Mouse (Mus musculus): Measurements from ENCODE around the gene Olfr393. TPM values are rescaled to one million over a fixed set of nuclear protein-coding genes. Genes with fewer than 3 reads are reported as not detected.

The Olfr393 gene
- not detected in 2 replicates for total RNA-seq (2014; rRNA removed)
- polyA plus RNA-seq (2015; fragmentation: Nextera tagmentation; extraction: Ambion mirVana): not detected in 2 replicates

GRCm38 (mm10) chr11:73851354-73851753 is at the start of gene Olfr393:
Gene Olfr393 (minus strand): TSS chr11:73851454.
- Histone ChIP-seq H3K4me2 (ENCODE audit: low read depth, low read length) (no peak within 1 kb of the TSS), H3K27me3 (ENCODE audit: insufficient read depth, low read length) (no peaks in the 10 kb centered on the region), H3K9me3 (ENCODE audit: low read length) (no peaks in the 10 kb centered on the region), H3K27ac (no peak within 1 kb of the TSS), H3K9ac (replicated peaks; ENCODE audit: low read length) (no peak within 1 kb of the TSS), H3K36me3 (ENCODE audit: insufficient read depth, low read length) (no peaks in the 10 kb centered on the region), H3K4me1 (ENCODE audit: insufficient read depth, low read length) (no peaks in the 10 kb centered on the region), H3K4me3 (ENCODE audit: low read length) (no peak within 1 kb of the TSS)
- DNase-seq (ENCODE audit: low spot score): no peak
- no peak for TF ChIP-seq CTCF (IDR thresholded peaks at IDR 0.05; ENCODE audit: low read depth)
- no peak for ATAC-seq

GRCm38 (mm10) chr11:73890671-73891070 is 39.4 kb upstream of the Olfr393 start, which contains the start of gene Olfr394:
Gene Olfr394 (minus strand): TSS chr11:73890771.
- DNase-seq (ENCODE audit: low spot score) (no peak), ATAC-seq (no peak)
- no peak within 1 kb of the TSS for H3K27ac ChIP-seq
- no peaks in the 10 kb centered on the region for H3K27me3 ChIP-seq (ENCODE audit: insufficient read depth, low read length)
- TF ChIP-seq CTCF (IDR thresholded peaks at IDR 0.05; ENCODE audit: low read depth): no peak
- no peaks in the 10 kb centered on the region for H3K4me1 ChIP-seq (ENCODE audit: insufficient read depth, low read length)
- no peaks in the 10 kb centered on the region; the same call in 1 of the 2 replicates for H3K9me3 ChIP-seq (ENCODE audit: low read length)
- no peak within 1 kb of the TSS for H3K4me3 ChIP-seq (ENCODE audit: low read length)
- no peaks in the 10 kb centered on the region for H3K36me3 ChIP-seq (ENCODE audit: insufficient read depth, low read length)
- 80% methylated on average over 1 of the region's 1 CpGs for WGBS
- H3K4me2 ChIP-seq (ENCODE audit: low read depth, low read length): no peak within 1 kb of the TSS
- H3K9ac ChIP-seq (replicated peaks; ENCODE audit: low read length): no peak within 1 kb of the TSS

GRCm38 (mm10) chr11:73816949-73817348 is 34.3 kb downstream of the Olfr393 start, which contains the start of gene Olfr392:
Gene Olfr392 (minus strand): TSS chr11:73817049.
- ATAC-seq (no peak), DNase-seq (ENCODE audit: low spot score) (no peak)
- Histone ChIP-seq H3K36me3 (ENCODE audit: insufficient read depth, low read length) (no peaks in the 10 kb centered on the region), H3K4me3 (ENCODE audit: low read length) (no peak within 1 kb of the TSS), H3K4me2 (ENCODE audit: low read depth, low read length) (no peak within 1 kb of the TSS), H3K4me1 (ENCODE audit: insufficient read depth, low read length) (no peaks in the 10 kb centered on the region), H3K9me3 (ENCODE audit: low read length) (peaks cover 3% of the 10 kb centered on the region; the same call in 1 of the 2 replicates), H3K27me3 (ENCODE audit: insufficient read depth, low read length) (no peaks in the 10 kb centered on the region), H3K27ac (no peak within 1 kb of the TSS), H3K9ac (replicated peaks; ENCODE audit: low read length) (no peak within 1 kb of the TSS)
- TF ChIP-seq CTCF (IDR thresholded peaks at IDR 0.05; ENCODE audit: low read depth): no peak
- WGBS: 97% methylated on average over 1 of the region's 1 CpGs

GRCm38 (mm10) chr11:73802952-73803351 is 48.3 kb downstream of the Olfr393 start, which contains the start of gene Olfr391-ps:
Gene Olfr391-ps (minus strand): TSS chr11:73803052.
- 11% methylated on average over 1 of the region's 1 CpGs for WGBS
- no peak within 1 kb of the TSS for H3K27ac ChIP-seq
- no peaks in the 10 kb centered on the region for H3K27me3 ChIP-seq (ENCODE audit: insufficient read depth, low read length)
- TF ChIP-seq CTCF (IDR thresholded peaks at IDR 0.05; ENCODE audit: low read depth): no peak
- H3K4me3 ChIP-seq (ENCODE audit: low read length): no peak within 1 kb of the TSS
- ATAC-seq (no peak), DNase-seq (ENCODE audit: low spot score) (no peak)
- no peaks in the 10 kb centered on the region for H3K4me1 ChIP-seq (ENCODE audit: insufficient read depth, low read length)
- no peak within 1 kb of the TSS for H3K9ac ChIP-seq (replicated peaks; ENCODE audit: low read length)
- H3K36me3 ChIP-seq (ENCODE audit: insufficient read depth, low read length): no peaks in the 10 kb centered on the region
- H3K9me3 ChIP-seq (ENCODE audit: low read length): 0 out of 2 replicates have a peak, but pooled peaks cover 3% of the 10 kb centered on the region
- H3K4me2 ChIP-seq (ENCODE audit: low read depth, low read length): no peak within 1 kb of the TSS

Other genes with a start within 250 kb of the Olfr393 start
- gene Zfp735, start 162.7 kb downstream of the Olfr393 start, total RNA-seq (2014; rRNA removed): not detected in 2 replicates
- not detected in 2 replicates for gene Zfp735, start 162.7 kb downstream of the Olfr393 start, polyA plus RNA-seq (2015; fragmentation: Nextera tagmentation; extraction: Ambion mirVana)
- gene Olfr389, start 70.7 kb downstream of the Olfr393 start, total RNA-seq (2014; rRNA removed): not detected in 2 replicates
- gene Olfr389, start 70.7 kb downstream of the Olfr393 start, polyA plus RNA-seq (2015; fragmentation: Nextera tagmentation; extraction: Ambion mirVana): not detected in 2 replicates
- not detected in 2 replicates for gene Olfr390, start 68.5 kb downstream of the Olfr393 start, total RNA-seq (2014; rRNA removed)
- gene Olfr390, start 68.5 kb downstream of the Olfr393 start, polyA plus RNA-seq (2015; fragmentation: Nextera tagmentation; extraction: Ambion mirVana): not detected in 2 replicates
- not detected in 2 replicates for gene Olfr391-ps, start 48.4 kb downstream of the Olfr393 start, total RNA-seq (2014; rRNA removed)
- gene Olfr391-ps, start 48.4 kb downstream of the Olfr393 start, polyA plus RNA-seq (2015; fragmentation: Nextera tagmentation; extraction: Ambion mirVana): not detected in 2 replicates
- not detected in 2 replicates for gene Olfr392, start 34.4 kb downstream of the Olfr393 start, total RNA-seq (2014; rRNA removed)
- gene Olfr392, start 34.4 kb downstream of the Olfr393 start, polyA plus RNA-seq (2015; fragmentation: Nextera tagmentation; extraction: Ambion mirVana): not detected in 2 replicates
- not detected in 2 replicates for gene Olfr394, start 39.3 kb upstream of the Olfr393 start, total RNA-seq (2014; rRNA removed)
- gene Olfr394, start 39.3 kb upstream of the Olfr393 start, polyA plus RNA-seq (2015; fragmentation: Nextera tagmentation; extraction: Ambion mirVana): not detected in 2 replicates
- gene Olfr395, start 57.8 kb upstream of the Olfr393 start, total RNA-seq (2014; rRNA removed): not detected in 2 replicates
- not detected in 2 replicates for gene Olfr395, start 57.8 kb upstream of the Olfr393 start, polyA plus RNA-seq (2015; fragmentation: Nextera tagmentation; extraction: Ambion mirVana)
- not detected in 2 replicates for gene Olfr23, start 85.2 kb upstream of the Olfr393 start, total RNA-seq (2014; rRNA removed)
- not detected in 2 replicates for gene Olfr23, start 85.2 kb upstream of the Olfr393 start, polyA plus RNA-seq (2015; fragmentation: Nextera tagmentation; extraction: Ambion mirVana)
- not detected in 2 replicates for gene Olfr397, start 109.4 kb upstream of the Olfr393 start, total RNA-seq (2014; rRNA removed)
- not detected in 2 replicates for gene Olfr397, start 109.4 kb upstream of the Olfr393 start, polyA plus RNA-seq (2015; fragmentation: Nextera tagmentation; extraction: Ambion mirVana)
- not detected in 2 replicates for gene Olfr398, start 139.0 kb upstream of the Olfr393 start, total RNA-seq (2014; rRNA removed)
- not detected in 2 replicates for gene Olfr398, start 139.0 kb upstream of the Olfr393 start, polyA plus RNA-seq (2015; fragmentation: Nextera tagmentation; extraction: Ambion mirVana)
- gene Olfr139, start 205.1 kb upstream of the Olfr393 start, total RNA-seq (2014; rRNA removed): not detected in 2 replicates
- gene Olfr139, start 205.1 kb upstream of the Olfr393 start, polyA plus RNA-seq (2015; fragmentation: Nextera tagmentation; extraction: Ambion mirVana): not detected in 2 replicates
- gene Olfr399, start 205.2 kb upstream of the Olfr393 start, total RNA-seq (2014; rRNA removed): not detected in 2 replicates
- gene Olfr399, start 205.2 kb upstream of the Olfr393 start, polyA plus RNA-seq (2015; fragmentation: Nextera tagmentation; extraction: Ambion mirVana): not detected in 2 replicates
- not detected in 2 replicates for gene Zfp616, start 218.5 kb upstream of the Olfr393 start, total RNA-seq (2014; rRNA removed)
- gene Zfp616, start 218.5 kb upstream of the Olfr393 start, polyA plus RNA-seq (2015; fragmentation: Nextera tagmentation; extraction: Ambion mirVana): not detected in 2 replicates